In the genomic region with DNA sequence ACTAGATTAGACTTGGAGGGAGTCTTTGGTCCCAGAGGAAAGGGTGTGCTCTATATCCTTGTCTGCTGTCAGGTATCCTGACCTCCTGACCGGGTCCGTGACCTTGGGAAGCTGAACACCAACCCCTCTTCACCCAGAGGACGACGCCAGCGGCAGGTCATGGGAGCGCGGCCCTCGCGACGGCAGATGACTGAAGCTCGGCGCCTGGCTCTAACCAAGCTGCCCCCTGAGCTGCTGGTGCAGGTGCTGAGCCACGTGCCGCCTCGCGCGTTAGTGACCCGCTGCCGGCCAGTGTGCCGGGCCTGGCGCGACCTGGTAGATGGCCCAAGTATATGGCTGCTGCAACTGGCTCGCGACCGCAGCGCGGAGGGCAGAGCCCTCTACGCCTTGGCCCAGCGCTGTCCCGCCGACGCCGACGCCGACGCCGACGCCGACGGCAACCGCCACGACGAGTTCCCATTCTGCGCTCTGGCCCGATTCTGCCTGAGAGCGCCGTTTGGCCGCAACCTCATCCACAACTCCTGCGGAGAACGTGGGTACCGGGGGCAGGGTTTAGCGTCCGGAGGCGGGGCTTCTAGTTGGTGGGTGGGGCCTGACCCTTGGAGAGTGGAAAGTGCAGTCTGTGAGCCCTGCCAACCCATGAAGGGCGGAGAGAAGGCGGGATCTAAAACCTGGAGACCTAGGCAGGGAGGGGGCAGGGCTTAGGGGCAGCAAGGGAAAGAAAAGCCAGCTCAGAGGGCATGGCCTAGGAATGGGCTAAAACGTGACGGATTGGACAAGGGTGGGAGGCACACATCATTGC, we compare ENCODE assay signal across 8 mouse cellular contexts. TPM values are rescaled to one million over a fixed set of nuclear protein-coding genes. Genes with fewer than 3 reads are reported as not detected.
DNase-seq lines count a peak whose midpoint lies in the region; ATAC-seq and TF ChIP-seq lines count a peak whose summit lies in the region.

No protein-coding gene starts in this region.

- peak; percentile 63 for ATAC-seq in inflammation-experienced regulatory T-cells, adult 6 months
- peak; percentile 88 for ATAC-seq in liver, embryonic 12.5 days

- no peak overlapping the region for H3K27ac ChIP-seq in liver, embryonic 12.5 days
- peak overlapping the region; percentile 32; the same call in 1 of the 2 replicates for H3K27ac ChIP-seq in testis, adult 2 months (ENCODE audit: control insufficient read depth, insufficient read depth, low read depth, low read length)

- peak overlapping the region; percentile 57 for H3K4me3 ChIP-seq in liver, embryonic 12.5 days
- peak overlapping the region; percentile 73 for H3K4me3 ChIP-seq in testis, adult 2 months (ENCODE audit: control insufficient read depth, low read depth, low read length)

- DNase-seq in right cerebral cortex, postnatal 10 days (ENCODE audit: low spot score in 2 of 2) = peak; percentile 64 to 66
- DNase-seq in right cerebral cortex, postnatal 4 days = no peak
- DNase-seq in embryo, embryonic 10 days (ENCODE audit: low spot score) = peak; percentile 93
- DNase-seq in gonadal fat pad, adult 2 months (ENCODE audit: low read depth) = peak; percentile 44
- peak; percentile 82 for DNase-seq in naive thymus-derived CD4-positive, alpha-beta T cell, adult 2 months (ENCODE audit: low read depth)

- H3K9ac ChIP-seq in liver, embryonic 12.5 days = peak overlapping the region; percentile 56

- peaks cover 28% of the 10 kb centered on the region for H3K27me3 ChIP-seq in liver, embryonic 12.5 days (replicated peaks)
- no peaks in the 10 kb centered on the region for H3K27me3 ChIP-seq in testis, adult 2 months (ENCODE audit: control insufficient read depth, insufficient read depth, low read length)

- TF ChIP-seq CTCF in testis, adult 2 months (IDR thresholded peaks at IDR 0.05; ENCODE audit: control insufficient read depth, insufficient read depth, insufficient replicate concordance, low read depth, low read length) = no peak

- H3K4me2 ChIP-seq in liver, embryonic 12.5 days = peak overlapping the region; percentile 91

- 4% methylated on average over 58 of the region's 58 CpGs for WGBS in liver, embryonic 12.5 days (ENCODE audit: insufficient replicate concordance)

- H3K9me3 ChIP-seq in liver, embryonic 12.5 days (replicated peaks) = peaks cover 10% of the 10 kb centered on the region

- H3K36me3 ChIP-seq in liver, embryonic 12.5 days = peaks cover 9% of the 10 kb centered on the region
- H3K36me3 ChIP-seq in testis, adult 2 months (ENCODE audit: control insufficient read depth, insufficient read depth, low read length) = no peaks in the 10 kb centered on the region

- H3K4me1 ChIP-seq in liver, embryonic 12.5 days = peaks cover 19% of the 10 kb centered on the region
- peaks cover 21% of the 10 kb centered on the region for H3K4me1 ChIP-seq in testis, adult 2 months (ENCODE audit: control insufficient read depth, insufficient read depth, low read length)

- TF ChIP-seq POLR2A in testis, adult 2 months (IDR thresholded peaks at IDR 0.05; ENCODE audit: control insufficient read depth, low read depth, low read length) = peak; percentile 30; the same call in 1 of the 2 replicates

RNA-seq across cellular contexts. Expression of gene Mrps12, which starts 9.1 kb away (rescaled TPM):
- polyA plus RNA-seq in gonadal fat pad, adult 2 months (2012; rRNA removed) = 56.6 and 58.3 TPM in 2 replicates
- polyA plus RNA-seq in inflammation-experienced regulatory T-cells, adult 6 months (2017; shearing (Covaris generic)) = 10 to 100 TPM; 55.8 to 67.1 (median 65.2) TPM
- polyA plus RNA-seq in liver, embryonic 12.5 days (2016; fragmentation: Nextera tagmentation; extraction: Ambion mirVana) = 122 and 123 TPM in 2 replicates
- polyA plus RNA-seq in testis, adult 2 months (2012; rRNA removed) = 29.5 and 39.3 TPM in 2 replicates

RNA-seq across cellular contexts. Expression of gene Sars2, which starts 9.2 kb away (rescaled TPM):
- polyA plus RNA-seq in gonadal fat pad, adult 2 months (2012; rRNA removed) = 12.5 and 16.1 TPM in 2 replicates
- polyA plus RNA-seq in inflammation-experienced regulatory T-cells, adult 6 months (2017; shearing (Covaris generic)) = 10 to 100 TPM in 2 of 3 experiments, 1 to 10 TPM in 1; 9.1 to 13.2 (median 10.8) TPM
- 20.4 and 22.3 TPM in 2 replicates for polyA plus RNA-seq in liver, embryonic 12.5 days (2016; fragmentation: Nextera tagmentation; extraction: Ambion mirVana)
- 12.5 and 13.6 TPM in 2 replicates for polyA plus RNA-seq in testis, adult 2 months (2012; rRNA removed)

RNA-seq across cellular contexts. Expression of gene Fbxo17, which starts 15.9 kb away (rescaled TPM):
- polyA plus RNA-seq in gonadal fat pad, adult 2 months (2012; rRNA removed) = 1.5 and 1.6 TPM in 2 replicates
- polyA plus RNA-seq in inflammation-experienced regulatory T-cells, adult 6 months (2017; shearing (Covaris generic)) = 1 to 10 TPM; 1.4 to 9.9 (median 6.4) TPM
- polyA plus RNA-seq in liver, embryonic 12.5 days (2016; fragmentation: Nextera tagmentation; extraction: Ambion mirVana) = 1.7 and 1.9 TPM in 2 replicates
- polyA plus RNA-seq in testis, adult 2 months (2012; rRNA removed) = 7.2 and 8.1 TPM in 2 replicates

RNA-seq across cellular contexts. Expression of gene Ccer2, which starts 23.4 kb away (rescaled TPM):
- polyA plus RNA-seq in gonadal fat pad, adult 2 months (2012; rRNA removed) = not detected in 2 replicates
- not detected for polyA plus RNA-seq in inflammation-experienced regulatory T-cells, adult 6 months (2017; shearing (Covaris generic))
- not detected in 2 replicates for polyA plus RNA-seq in liver, embryonic 12.5 days (2016; fragmentation: Nextera tagmentation; extraction: Ambion mirVana)
- not detected in 2 replicates for polyA plus RNA-seq in testis, adult 2 months (2012; rRNA removed)

RNA-seq across cellular contexts. Expression of gene Sirt2, which starts 34.0 kb away (rescaled TPM):
- polyA plus RNA-seq in gonadal fat pad, adult 2 months (2012; rRNA removed) = 88.4 and 92.4 TPM in 2 replicates
- polyA plus RNA-seq in inflammation-experienced regulatory T-cells, adult 6 months (2017; shearing (Covaris generic)) = 100 to 1,000 TPM in 1 of 3 experiments, 10 to 100 TPM in 2; 65.3 to 134 (median 90.9) TPM
- 28.5 and 29.0 TPM in 2 replicates for polyA plus RNA-seq in liver, embryonic 12.5 days (2016; fragmentation: Nextera tagmentation; extraction: Ambion mirVana)
- polyA plus RNA-seq in testis, adult 2 months (2012; rRNA removed) = 144 and 203 TPM in 2 replicates
